ENCODE assay signal across 19 mouse cellular contexts in the genomic region with DNA sequence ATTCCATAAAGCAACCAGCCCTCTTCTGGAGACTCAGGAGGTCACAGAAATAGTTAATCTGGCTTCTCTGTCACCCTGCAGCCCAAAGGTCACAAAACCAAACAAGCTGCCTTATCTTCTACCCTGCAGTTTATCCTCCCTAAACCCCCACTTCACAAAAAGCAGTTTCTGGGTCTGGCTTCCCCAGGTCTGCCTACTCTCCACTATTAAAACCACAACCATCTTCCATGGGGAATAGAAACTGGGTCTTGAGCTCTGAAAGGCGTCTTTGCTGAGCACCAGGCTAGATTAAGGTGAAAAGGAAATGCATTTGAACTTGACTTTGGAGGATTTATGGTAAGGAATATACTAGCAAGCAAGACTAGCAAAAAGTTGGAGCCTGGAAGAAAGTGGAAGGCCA.
DNase-seq lines count a peak whose midpoint lies in the region; ATAC-seq lines count a peak whose summit lies in the region.
"Had no signal": no experiment of that assay in that cellular context is flagged by ENCODE, and none has a peak within 500 bp of the region (broad histone marks: within the 10 kb centered on the region; RNA-seq: fewer than 3 reads in every experiment).

No protein-coding gene starts in this region.

- peaks cover 25 to 43% of the 10 kb centered on the region in 2 experiments for H3K4me1 ChIP-seq in heart, embryonic 14.5 days (ENCODE audit: control insufficient read depth in 2 of 2, insufficient read depth in 2 of 2, low read length in 2 of 2)
- peaks cover 51% of the 10 kb centered on the region for H3K4me1 ChIP-seq in embryonic facial prominence, embryonic 10.5 days
- H3K4me1 ChIP-seq in forebrain, embryonic 16.5 days (replicated peaks; ENCODE audit: control insufficient read depth, insufficient read depth, low read length): no peaks in the 10 kb centered on the region

- H3K27ac ChIP-seq in heart, embryonic 14.5 days (replicated peaks in 1 of 2; ENCODE audit: control insufficient read depth in 1 of 2, insufficient read depth in 1 of 2, low read depth in 2 of 2, low read length in 2 of 2): peak overlapping the region in 1 of 2 experiments; percentile 38; a peak in 3 of 4 replicates
- H3K27ac ChIP-seq in embryonic facial prominence, embryonic 10.5 days (replicated peaks): peak overlapping the region; percentile 63; the same call in 1 of the 2 replicates
- H3K27ac ChIP-seq in forebrain, embryonic 16.5 days (ENCODE audit: low read length): no peak overlapping the region
- H3K27ac ChIP-seq: forebrain, embryonic 12.5 days; midbrain, embryonic 10.5 days had no signal

- 38% methylated on average over 1 of the region's 1 CpGs for WGBS in heart, embryonic 14.5 days
- WGBS in embryonic facial prominence, embryonic 10.5 days: 69% methylated on average over 1 of the region's 1 CpGs
- 79% methylated on average over 1 of the region's 1 CpGs for WGBS in forebrain, embryonic 16.5 days

- H3K4me3 ChIP-seq in heart, embryonic 14.5 days (ENCODE audit: control insufficient read depth in 1 of 2, insufficient read depth in 1 of 2, low read depth in 1 of 2, low read length in 2 of 2): no peak overlapping the region
- no peak overlapping the region for H3K4me3 ChIP-seq in embryonic facial prominence, embryonic 10.5 days
- H3K4me3 ChIP-seq in forebrain, embryonic 16.5 days (replicated peaks; ENCODE audit: low read length): no peak overlapping the region
- H3K4me3 ChIP-seq: forebrain, embryonic 12.5 days; midbrain, embryonic 10.5 days had no signal

- no peaks in the 10 kb centered on the region for H3K36me3 ChIP-seq in heart, embryonic 14.5 days (ENCODE audit: control insufficient read depth, insufficient read depth, low read length)
- no peaks in the 10 kb centered on the region for H3K36me3 ChIP-seq in embryonic facial prominence, embryonic 10.5 days (replicated peaks)
- no peaks in the 10 kb centered on the region for H3K36me3 ChIP-seq in forebrain, embryonic 16.5 days (ENCODE audit: control insufficient read depth, insufficient read depth)
- H3K36me3 ChIP-seq: forebrain, embryonic 12.5 days; midbrain, embryonic 10.5 days had no signal

- peak overlapping the region; percentile 43; the same call in 1 of the 2 replicates for H3K9ac ChIP-seq in heart, embryonic 14.5 days (ENCODE audit: low read length)
- H3K9ac ChIP-seq in forebrain, embryonic 16.5 days (replicated peaks; ENCODE audit: low read depth, low read length): no peak overlapping the region
- H3K9ac ChIP-seq: forebrain, embryonic 12.5 days had no signal

- intact Hi-C loops in heart, postnatal 10 days (cut with DNase I): loop anchor here (10.0 kb wide), 1 partner anchor 341 kb away; no protein-coding TSS in a partner anchor

- H3K27me3 ChIP-seq in heart, embryonic 14.5 days (ENCODE audit: control insufficient read depth, insufficient read depth, low read length): no peaks in the 10 kb centered on the region
- H3K27me3 ChIP-seq in embryonic facial prominence, embryonic 10.5 days (replicated peaks; ENCODE audit: low read depth, poor library complexity, severe bottlenecking): no peaks in the 10 kb centered on the region
- no peaks in the 10 kb centered on the region for H3K27me3 ChIP-seq in forebrain, embryonic 16.5 days (replicated peaks; ENCODE audit: control insufficient read depth, insufficient read depth, low read length)
- H3K27me3 ChIP-seq: forebrain, embryonic 12.5 days had no signal

- H3K9me3 ChIP-seq in heart, embryonic 14.5 days (ENCODE audit: control insufficient read depth, low read length): no peaks in the 10 kb centered on the region
- H3K9me3 ChIP-seq in embryonic facial prominence, embryonic 10.5 days: no peaks in the 10 kb centered on the region
- H3K9me3 ChIP-seq in forebrain, embryonic 16.5 days (ENCODE audit: control insufficient read depth, low read length): no peaks in the 10 kb centered on the region
- H3K9me3 ChIP-seq: forebrain, embryonic 12.5 days; midbrain, embryonic 10.5 days had no signal

- no peak for ATAC-seq in heart, embryonic 14.5 days (ENCODE audit: insufficient number of reproducible peaks, insufficient read depth, low FRiP score, low read depth)
- peak; percentile 58 for ATAC-seq in common myeloid progenitor, adult 5-6 weeks (replicated peaks; ENCODE audit: low read depth, poor library complexity, severe bottlenecking)
- peak; percentile 20; the same call in 1 of the 2 replicates for ATAC-seq in megakaryocyte progenitor cell, adult 5-6 weeks (replicated peaks; ENCODE audit: poor library complexity)
- ATAC-seq in forebrain, embryonic 16.5 days: no peak
- ATAC-seq: hindbrain, embryonic 16.5 days had no signal

- DNase-seq in heart, postnatal 10 days: no peak
- no peak for DNase-seq in embryonic facial prominence, embryonic 10.5 days (ENCODE audit: low spot score)
- no peak for DNase-seq in layer of hippocampus, postnatal 36 days
- DNase-seq in frontal cortex, postnatal 25 days (ENCODE audit: low spot score in 2 of 2): no peak
- DNase-seq: cerebellum, adult 8-10 months; gastrocnemius, postnatal 10 days; kidney, adult 9 months; left cerebral cortex, postnatal 4 days; lung, adult 18-20 months; retina, postnatal 1 day; right cerebral cortex, postnatal 4 days; thymus, postnatal 36 days had no signal

- peak overlapping the region; percentile 28 for H3K4me2 ChIP-seq in heart, embryonic 14.5 days (ENCODE audit: low read length)
- no peak overlapping the region for H3K4me2 ChIP-seq in forebrain, embryonic 16.5 days (ENCODE audit: low read length)
- H3K4me2 ChIP-seq: forebrain, embryonic 12.5 days had no signal

Comparison
In these comparisons a context has a peak if more than half of its experiments do, and no peak if none do; other contexts are left out.
1. ATAC-seq: peak in common myeloid progenitor, adult 5-6 weeks (single experiment) and megakaryocyte progenitor cell, adult 5-6 weeks (single experiment); none in heart, embryonic 14.5 days (single experiment) and forebrain, embryonic 16.5 days (single experiment).